Mouse (Mus musculus): ENCODE data around the gene Xrcc6.

DNA sequence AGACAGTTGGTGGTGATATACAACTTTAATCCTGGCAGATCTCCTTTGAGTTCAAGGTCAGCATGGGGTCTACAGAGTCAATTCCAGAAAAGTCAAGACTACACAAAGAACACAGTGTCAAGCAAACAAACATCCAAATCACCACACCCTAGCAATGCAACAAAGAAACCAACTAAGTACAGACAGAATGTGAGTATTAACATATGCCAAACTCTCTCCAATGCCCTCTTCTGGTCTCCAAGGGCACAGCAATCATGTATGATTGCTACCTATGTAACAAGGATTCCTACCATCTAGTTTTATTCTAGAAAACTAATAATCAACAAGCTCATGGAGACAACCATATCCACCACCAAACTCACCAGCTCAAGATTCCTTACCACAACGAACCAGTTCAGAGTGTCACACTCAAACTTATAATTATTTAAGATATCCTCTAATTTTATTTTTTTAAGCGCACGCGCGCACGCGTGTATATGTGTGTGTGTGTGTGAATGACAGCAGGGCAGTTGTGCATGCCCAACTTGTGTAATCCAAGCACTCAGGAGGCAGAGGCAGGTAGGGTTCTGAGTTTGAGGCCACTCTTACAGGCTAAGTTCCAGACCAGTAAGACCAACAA lies 56.6 kb downstream of the Xrcc6 start:
- peak; percentile 36; the same call in 1 of the 2 replicates for TF ChIP-seq CTCF (IDR thresholded peaks at IDR 0.05; ENCODE audit: low read depth)
- no peak for TF ChIP-seq EP300 (IDR thresholded peaks at IDR 0.05; ENCODE audit: low read depth)

Measured in liver, embryonic 14.5 days (tissue).